Mouse (Mus musculus) A20 (cell line): ENCODE data around the gene Adipor2.
"Not testable (repeated sequence)": the region's sequence is repeated elsewhere in the genome, so short reads cannot be mapped to it uniquely, and the experiment has no call there.

Experiments used
- DNase-seq: peaks from one replicate; pipeline ENCODE4 v3.0.0-alpha.2; 2011; ENCODE audit warnings: low read depth, low spot score

Adipor2 gene

GRCm38 (mm10) chr6:119390728-119391127 lies 26.8 kb downstream of the Adipor2 start:
- DNase-seq = peak; percentile 40

- DNase-seq = no peak
These were observed 28.4 kb downstream of the Adipor2 start for GRCm38 (mm10) chr6:119389089-119389488.

GRCm38 (mm10) chr6:119388650-119389012 lies 28.9 kb downstream of the Adipor2 start:
- DNase-seq = peak; percentile 97

- peak; percentile 59 for DNase-seq
These were observed 29.5 kb downstream of the Adipor2 start for GRCm38 (mm10) chr6:119387801-119388649.

- DNase-seq = no peak
These were observed 30.7 kb downstream of the Adipor2 start for GRCm38 (mm10) chr6:119386821-119387220.

- no peak for DNase-seq
These were observed 31.1 kb downstream of the Adipor2 start for GRCm38 (mm10) chr6:119386421-119386820.

- DNase-seq = peak; percentile 38
These were observed 31.8 kb downstream of the Adipor2 start for GRCm38 (mm10) chr6:119385668-119386067.

- DNase-seq = no peak
These were observed 38.9 kb downstream of the Adipor2 start for GRCm38 (mm10) chr6:119378631-119379030.

GRCm38 (mm10) chr6:119377613-119378012 lies 39.9 kb downstream of the Adipor2 start:
- DNase-seq = no peak

GRCm38 (mm10) chr6:119375035-119375434 lies 42.5 kb downstream of the Adipor2 start:
- no peak for DNase-seq

- no peak for DNase-seq
These were observed 44.4 kb downstream of the Adipor2 start for GRCm38 (mm10) chr6:119373000-119373705.

- no peak for DNase-seq
These were observed 45.3 kb downstream of the Adipor2 start for GRCm38 (mm10) chr6:119372237-119372636.

- DNase-seq = peak; percentile 47
These were observed 45.9 kb downstream of the Adipor2 start for GRCm38 (mm10) chr6:119371624-119372023.

- DNase-seq = no peak
These were observed 50.1 kb downstream of the Adipor2 start for GRCm38 (mm10) chr6:119367382-119367781.

- not testable (repeated sequence) for DNase-seq
These were observed 50.7 kb downstream of the Adipor2 start for GRCm38 (mm10) chr6:119366800-119367199.

- no peak for DNase-seq
These were observed 53.9 kb downstream of the Adipor2 start for GRCm38 (mm10) chr6:119363593-119363992.

GRCm38 (mm10) chr6:119360925-119361702 lies 56.4 kb downstream of the Adipor2 start:
- no peak for DNase-seq

- peak; percentile 29 for DNase-seq
These were observed 57.3 kb downstream of the Adipor2 start for GRCm38 (mm10) chr6:119360250-119360649.

- peak; percentile 44 for DNase-seq
These were observed 59.4 kb downstream of the Adipor2 start for GRCm38 (mm10) chr6:119358020-119358571.

GRCm38 (mm10) chr6:119352501-119352900 lies 65.0 kb downstream of the Adipor2 start:
- no peak for DNase-seq

- no peak for DNase-seq
These were observed 65.8 kb downstream of the Adipor2 start for GRCm38 (mm10) chr6:119351656-119352055.
